Mouse (Mus musculus) liver, adult 2 months (tissue): Measurements from ENCODE around the gene BC035044. TPM values are rescaled to one million over a fixed set of nuclear protein-coding genes. Genes with fewer than 3 reads are reported as not detected.

Source experiments
- DNase-seq: peaks from one replicate; pipeline ENCODE4 v3.0.0-alpha.2; 2011; ENCODE audit warnings: low read depth, low spot score; ENCODE audit errors: extremely low read depth
- H3K27ac ChIP-seq: fragments of 200-500 bp; replicated peaks from 2 replicates; pipeline ENCODE4 v1.5.1; 2012; ENCODE audit warnings: low read depth, mild to moderate bottlenecking, control low read depth, inconsistent platforms, low read length; ENCODE audit not compliant: insufficient read depth
- H3K27me3 ChIP-seq: fragments of 200-500 bp; 2 replicates; pipeline ENCODE4 v1.6.1; 2012; ENCODE audit warnings: mild to moderate bottlenecking, moderate library complexity, low read length, inconsistent platforms; ENCODE audit not compliant: control insufficient read depth, insufficient read depth
- H3K36me3 ChIP-seq: fragments of 200-500 bp; 2 replicates; pipeline ENCODE4 v1.6.1; 2012; ENCODE audit warnings: low read length, inconsistent platforms; ENCODE audit not compliant: control insufficient read depth, insufficient read depth
- H3K4me1 ChIP-seq: fragments of 200-500 bp; 2 replicates; pipeline ENCODE4 v1.6.1; 2011; ENCODE audit warnings: low read length; ENCODE audit not compliant: control insufficient read depth, insufficient read depth
- H3K4me3 ChIP-seq: fragments of 200-500 bp; 2 replicates; pipeline ENCODE4 v1.5.1; 2011; ENCODE audit warnings: low read depth, mild to moderate bottlenecking, control low read depth, low read length, moderate library complexity; ENCODE audit not compliant: insufficient read depth
- H3K79me2 ChIP-seq: fragments of 200-500 bp; 2 replicates; pipeline ENCODE4 v1.6.1; 2012; ENCODE audit warnings: inconsistent platforms, mild to moderate bottlenecking, low read length, moderate library complexity; ENCODE audit not compliant: control insufficient read depth, insufficient read depth
- H3K9ac ChIP-seq: fragments of 200-500 bp; 2 replicates; pipeline ENCODE4 v1.6.1; 2012; ENCODE audit warnings: low read depth, mild to moderate bottlenecking, control low read depth, inconsistent platforms, low read length
- CTCF ChIP-seq: fragments of 200-500 bp; IDR thresholded peaks from 2 replicates; pipeline ENCODE4 v1.5.1; 2011; ENCODE audit warnings: low read depth, low read length, control low read depth
- POLR2A ChIP-seq: fragments of 200-500 bp; IDR thresholded peaks from 2 replicates; pipeline ENCODE4 v1.6.1; 2011; ENCODE audit warnings: low read length, control low read depth; ENCODE audit not compliant: insufficient read depth; ENCODE audit errors: extremely low read depth
- WGBS: fragments of 180-500 bp; shearing (Covaris S2); methylation state at CpG from one replicate; pipeline ENCODE4 v1.1.7; 2018; 5-methylcytosine and 5-hydroxymethylcytosine counted together
- polyA plus RNA-seq: library from polyadenylated mRNA; depleted of rRNA; stranded (reverse); fragments of >200 nt; gene quantifications from 2 replicates; pipeline ENCODE4 v1.2.3, GENCODE M21; 2012
- total RNA-seq: library from RNA; depleted of rRNA; stranded (reverse); fragments of >200 nt; gene quantifications from 2 replicates; pipeline ENCODE4 v1.2.3, GENCODE M21; 2014

BC035044 gene
- total and polyA plus RNA-seq, 2 experiments = 0.15 to 1.1 TPM

- WGBS = 64% methylated on average over 3 of the region's 3 CpGs
Observed at GRCm38 (mm10) chr6:128868861-128869260, 22.1 kb downstream of the BC035044 start.

GRCm38 (mm10) chr6:128857976-128858375 lies 33.0 kb downstream of the BC035044 start:
- peaks cover 3% of the 10 kb centered on the region; the same call in 1 of the 2 replicates for H3K4me1 ChIP-seq
- H3K4me3 ChIP-seq = no peak overlapping the region
- H3K79me2 ChIP-seq = no peaks in the 10 kb centered on the region
- no peak for DNase-seq
- H3K36me3 ChIP-seq = no peaks in the 10 kb centered on the region
- TF ChIP-seq CTCF (no peak), POLR2A (no peak)
- H3K9ac ChIP-seq = no peak overlapping the region
- H3K27ac ChIP-seq = no peak overlapping the region
- no peaks in the 10 kb centered on the region for H3K27me3 ChIP-seq
- WGBS = 92% methylated on average over 2 of the region's 2 CpGs

More at GRCm38 (mm10) chr6:128868861-128869260, 22.1 kb downstream of the BC035044 start:
- no peaks in the 10 kb centered on the region for H3K36me3 ChIP-seq
- no peak for TF ChIP-seq POLR2A
- no peak for TF ChIP-seq CTCF
- DNase-seq = no peak
- H3K4me3 ChIP-seq = no peak overlapping the region
- H3K4me1 ChIP-seq = no peaks in the 10 kb centered on the region
- H3K27ac ChIP-seq = no peak overlapping the region
- no peak overlapping the region for H3K9ac ChIP-seq
- H3K79me2 ChIP-seq = no peaks in the 10 kb centered on the region
- no peaks in the 10 kb centered on the region for H3K27me3 ChIP-seq

- Histone ChIP-seq H3K27ac (no peak overlapping the region), H3K36me3 (no peaks in the 10 kb centered on the region), H3K9ac (no peak overlapping the region), H3K27me3 (no peaks in the 10 kb centered on the region), H3K4me3 (no peak overlapping the region), H3K4me1 (peaks cover 7% of the 10 kb centered on the region), H3K79me2 (no peaks in the 10 kb centered on the region)
- peak; percentile 42 for DNase-seq
- no peak for TF ChIP-seq CTCF
- TF ChIP-seq POLR2A = no peak
- WGBS = 78% methylated on average over 5 of the region's 5 CpGs
Observed at GRCm38 (mm10) chr6:128856250-128856649, 34.7 kb downstream of the BC035044 start.

GRCm38 (mm10) chr6:128855477-128855876 lies 35.4 kb downstream of the BC035044 start:
- no peak overlapping the region for H3K4me3 ChIP-seq
- 9% methylated on average over 1 of the region's 1 CpGs for WGBS
- no peak for TF ChIP-seq POLR2A
- no peak for TF ChIP-seq CTCF

GRCm38 (mm10) chr6:128854895-128855294 lies 36.0 kb downstream of the BC035044 start:
- Histone ChIP-seq H3K27me3 (no peaks in the 10 kb centered on the region), H3K9ac (no peak overlapping the region), H3K4me3 (no peak overlapping the region), H3K79me2 (no peaks in the 10 kb centered on the region), H3K36me3 (no peaks in the 10 kb centered on the region), H3K27ac (no peak overlapping the region), H3K4me1 (peaks cover 10% of the 10 kb centered on the region)
- no peak for DNase-seq
- no peak for TF ChIP-seq POLR2A
- TF ChIP-seq CTCF = no peak
- WGBS = 96% methylated on average over 3 of the region's 3 CpGs

More at GRCm38 (mm10) chr6:128855477-128855876, 35.4 kb downstream of the BC035044 start:
- Histone ChIP-seq H3K27me3 (no peaks in the 10 kb centered on the region), H3K9ac (no peak overlapping the region), H3K79me2 (no peaks in the 10 kb centered on the region), H3K36me3 (no peaks in the 10 kb centered on the region), H3K27ac (no peak overlapping the region), H3K4me1 (peaks cover 10% of the 10 kb centered on the region)
- no peak for DNase-seq

- H3K27me3 ChIP-seq = no peaks in the 10 kb centered on the region
- TF ChIP-seq POLR2A (no peak), CTCF (0 out of 2 replicates have a peak, but pooled peaks have one; percentile 14)
- H3K79me2 ChIP-seq = no peaks in the 10 kb centered on the region
- peaks cover 10% of the 10 kb centered on the region for H3K4me1 ChIP-seq
- no peaks in the 10 kb centered on the region for H3K36me3 ChIP-seq
- H3K9ac ChIP-seq = no peak overlapping the region
- H3K4me3 ChIP-seq = no peak overlapping the region
- 58% methylated on average over 12 of the region's 12 CpGs for WGBS
- no peak overlapping the region for H3K27ac ChIP-seq
- DNase-seq = peak; percentile 48
Observed at GRCm38 (mm10) chr6:128854024-128854820, 36.7 kb downstream of the BC035044 start.
